Mouse (Mus musculus) embryonic facial prominence, embryonic 11.5 days (tissue): Measurements from ENCODE around the gene Tecpr1. TPM values are rescaled to one million over a fixed set of nuclear protein-coding genes. Genes with fewer than 3 reads are reported as not detected.

Experiments used
- ATAC-seq: fragments of 200-750 bp; cut with Nextera tagmentation; replicated peaks from 2 replicates; pipeline ENCODE4 v1.8.0; 2017; ENCODE audit warnings: low read depth; ENCODE audit not compliant: insufficient number of reproducible peaks, low FRiP score, low TSS enrichment
- DNase-seq: peaks from one replicate; pipeline ENCODE4 v3.0.0-alpha.2; 2015; ENCODE audit warnings: low spot score
- H3K27ac ChIP-seq: fragments of 300-500 bp; sonication (generic); replicated peaks from 2 replicates; pipeline ENCODE4 v1.5.1; 2014; ENCODE audit warnings: mild to moderate bottlenecking, low read depth, low read length, control low read depth
- H3K27me3 ChIP-seq: fragments of 300-500 bp; sonication (generic); 2 replicates; pipeline ENCODE4 v1.6.1; 2014; ENCODE audit warnings: mild to moderate bottlenecking, low read length, moderate library complexity, mixed read lengths; ENCODE audit not compliant: control insufficient read depth, insufficient read depth
- H3K36me3 ChIP-seq: fragments of 300-500 bp; sonication (generic); replicated peaks from 2 replicates; pipeline ENCODE4 v1.6.1; 2014; ENCODE audit warnings: low read depth, mild to moderate bottlenecking, low read length, moderate library complexity, mixed read lengths; ENCODE audit not compliant: control insufficient read depth, insufficient read depth
- H3K4me1 ChIP-seq: fragments of 300-500 bp; sonication (generic); 2 replicates; pipeline ENCODE4 v1.6.1; 2014; ENCODE audit warnings: low read length, mixed read lengths; ENCODE audit not compliant: control insufficient read depth, insufficient read depth
- H3K4me2 ChIP-seq: fragments of 300-500 bp; sonication (generic); 2 replicates; pipeline ENCODE4 v1.6.1; 2014; ENCODE audit warnings: low read depth, mild to moderate bottlenecking, control low read depth, low read length, moderate library complexity
- H3K4me3 ChIP-seq: fragments of 300-500 bp; sonication (generic); 2 replicates; pipeline ENCODE4 v1.5.1; 2014; ENCODE audit warnings: low read depth, low read length, control low read depth
- H3K9ac ChIP-seq: fragments of 300-500 bp; sonication (generic); replicated peaks from 2 replicates; pipeline ENCODE4 v1.6.1; 2014; ENCODE audit warnings: mild to moderate bottlenecking, control low read depth, low read length
- H3K9me3 ChIP-seq: fragments of 300-500 bp; sonication (generic); replicated peaks from 2 replicates; pipeline ENCODE4 v1.6.1; 2016; ENCODE audit warnings: mild to moderate bottlenecking, low read length, inconsistent platforms, mixed read lengths; ENCODE audit not compliant: control insufficient read depth
- WGBS: fragments of 180-500 bp; shearing (Covaris S2); extraction: QIAGEN DNeasy Blood & Tissue Kit; methylation state at CpG from one replicate; pipeline ENCODE4 v1.1.7; 2014; 5-methylcytosine and 5-hydroxymethylcytosine counted together
- polyA plus RNA-seq: library from polyadenylated mRNA; unstranded; fragments of >200 nt; fragmentation: Nextera tagmentation; extraction: Ambion mirVana; gene quantifications from 2 replicates; pipeline ENCODE4 v1.2.1, GENCODE M21; 2014

Tecpr1 gene
- polyA plus RNA-seq, 1 experiment from 2014 or later, result 8.0 TPM

DNA sequence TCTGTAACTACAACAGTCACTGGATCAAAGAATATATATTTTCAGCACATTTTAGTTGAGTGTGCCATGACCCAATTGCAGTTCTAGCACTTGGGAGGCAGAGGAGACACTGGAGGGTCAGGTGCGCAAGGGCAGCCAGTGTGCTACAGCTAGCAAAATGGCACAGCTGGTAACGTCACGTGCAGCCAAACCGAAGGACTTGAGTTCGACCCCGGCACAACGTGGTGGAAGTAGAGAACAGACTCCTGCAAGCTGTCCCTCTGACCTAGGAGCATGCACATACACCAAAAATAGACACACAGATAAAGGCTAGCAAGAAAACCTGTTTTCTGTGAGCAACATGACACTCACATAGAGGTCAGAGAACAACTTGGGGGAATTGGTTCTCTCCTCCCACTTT, 34.1 kb downstream of the Tecpr1 start:
- H3K4me3 ChIP-seq, result no peak overlapping the region
- no peak for DNase-seq
- WGBS, result 72% methylated on average over 7 of the region's 7 CpGs
- H3K27me3 ChIP-seq, result no peaks in the 10 kb centered on the region
- H3K4me1 ChIP-seq, result no peaks in the 10 kb centered on the region; the same call in none of the 2 replicates
- H3K36me3 ChIP-seq, result no peaks in the 10 kb centered on the region
- no peak for ATAC-seq
- no peaks in the 10 kb centered on the region for H3K9me3 ChIP-seq
- H3K9ac ChIP-seq, result no peak overlapping the region
- no peak overlapping the region for H3K4me2 ChIP-seq
- H3K27ac ChIP-seq, result no peak overlapping the region

DNA sequence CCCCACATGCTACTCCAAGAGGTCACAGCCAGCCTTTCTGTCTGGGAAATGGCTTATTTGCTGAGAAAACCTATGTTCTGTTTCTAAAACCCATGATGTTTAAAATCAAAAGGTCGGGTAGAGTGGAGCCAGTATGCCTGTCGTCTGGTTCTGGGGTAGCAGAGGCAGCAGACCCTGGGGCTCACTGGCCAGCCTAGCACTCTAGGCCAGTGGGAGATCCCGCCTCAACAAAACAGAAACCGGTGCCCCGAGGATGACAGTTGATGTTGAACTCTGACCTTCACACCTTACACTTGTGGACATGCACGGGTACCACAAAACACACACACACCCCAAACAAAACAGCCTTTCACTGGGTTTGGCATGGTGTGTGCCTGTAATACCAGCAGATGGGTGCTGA, 35.0 kb downstream of the Tecpr1 start:
- ATAC-seq (no peak), DNase-seq (no peak)
- 86% methylated on average over 6 of the region's 6 CpGs for WGBS
- H3K9me3 ChIP-seq, result no peaks in the 10 kb centered on the region
- no peaks in the 10 kb centered on the region; the same call in none of the 2 replicates for H3K4me1 ChIP-seq
- no peak overlapping the region for H3K4me3 ChIP-seq
- no peak overlapping the region for H3K4me2 ChIP-seq
- H3K9ac ChIP-seq, result no peak overlapping the region
- H3K27ac ChIP-seq, result no peak overlapping the region
- H3K27me3 ChIP-seq, result no peaks in the 10 kb centered on the region
- no peaks in the 10 kb centered on the region for H3K36me3 ChIP-seq

DNA sequence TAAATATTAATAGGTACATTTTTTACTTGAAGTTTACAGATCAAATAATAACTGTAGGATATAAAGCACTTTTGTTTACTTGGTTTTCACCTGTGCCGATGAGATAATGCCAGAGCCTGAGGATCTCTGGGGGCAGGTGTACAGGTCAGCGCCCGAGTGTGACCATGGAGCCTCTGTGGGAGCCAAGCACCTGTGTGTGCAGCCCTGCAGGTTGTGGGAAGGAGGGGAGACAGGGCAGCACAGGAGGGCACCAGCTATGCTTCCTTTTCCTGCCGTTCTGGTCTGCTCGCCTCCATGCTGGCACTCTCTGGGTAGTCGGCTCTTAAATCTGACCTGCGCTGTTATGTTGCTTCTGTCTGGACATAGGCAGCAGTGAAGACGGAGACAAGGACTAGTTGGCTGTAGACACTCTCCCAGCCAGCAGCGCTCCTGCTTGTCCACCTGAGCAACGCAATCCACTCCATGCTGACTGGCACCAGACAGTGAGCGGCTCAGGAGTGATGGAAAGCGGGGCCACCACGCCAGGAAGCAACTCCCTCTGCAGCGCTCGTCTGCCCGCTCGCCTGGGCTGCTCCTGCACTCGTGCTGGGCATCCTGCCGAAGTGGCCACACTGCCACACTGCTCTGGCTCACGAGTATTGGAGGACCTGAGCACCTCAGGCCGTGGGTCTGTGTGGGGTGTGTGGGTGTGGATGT, 38.9 kb downstream of the Tecpr1 start:
- H3K9me3 ChIP-seq, result no peaks in the 10 kb centered on the region
- no peak overlapping the region for H3K4me3 ChIP-seq
- ATAC-seq, result no peak
- H3K27me3 ChIP-seq, result no peaks in the 10 kb centered on the region
- H3K36me3 ChIP-seq, result no peaks in the 10 kb centered on the region; the same call in 1 of the 2 replicates
- H3K4me2 ChIP-seq, result no peak overlapping the region
- no peak overlapping the region for H3K9ac ChIP-seq
- no peaks in the 10 kb centered on the region for H3K4me1 ChIP-seq
- DNase-seq, result no peak
- WGBS, result 91% methylated on average over 21 of the region's 21 CpGs
- no peak overlapping the region for H3K27ac ChIP-seq

DNA sequence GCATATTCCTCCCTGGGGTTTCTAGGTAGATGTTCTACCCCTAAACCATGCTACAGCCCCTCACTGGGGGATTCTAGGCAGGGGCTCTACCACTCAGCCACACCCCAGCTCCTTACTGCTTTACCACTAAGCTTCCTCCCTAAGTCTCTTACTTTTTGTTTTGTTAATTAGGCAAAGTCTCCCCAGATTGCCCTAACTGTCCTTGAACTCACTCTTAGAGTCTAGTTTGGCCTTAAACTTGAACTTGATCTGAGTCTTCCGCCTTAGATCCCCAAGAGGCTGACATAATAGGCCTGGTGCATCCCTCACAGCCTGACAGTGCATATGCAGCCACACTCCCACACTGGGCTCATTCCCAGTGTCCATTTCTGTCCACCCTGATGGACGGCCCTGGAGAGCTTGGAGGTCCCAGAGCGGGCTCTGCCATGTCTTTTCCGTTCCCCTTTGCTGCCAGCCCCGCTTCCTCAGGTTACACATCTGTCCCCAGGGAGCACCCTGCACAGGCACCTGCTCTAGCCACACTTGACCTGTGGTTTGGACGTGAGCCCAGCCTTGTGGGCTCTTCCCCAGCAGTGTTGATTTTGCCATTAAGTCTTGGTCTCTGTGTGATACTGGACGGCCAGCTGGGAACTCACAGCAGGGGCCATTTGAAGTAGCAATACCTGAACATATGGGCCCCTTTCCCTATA, 39.6 kb downstream of the Tecpr1 start:
- DNase-seq, result no peak
- Histone ChIP-seq H3K4me2 (no peak overlapping the region), H3K4me3 (no peak overlapping the region), H3K27ac (no peak overlapping the region), H3K36me3 (no peaks in the 10 kb centered on the region; the same call in 1 of the 2 replicates), H3K9ac (no peak overlapping the region), H3K9me3 (no peaks in the 10 kb centered on the region), H3K4me1 (no peaks in the 10 kb centered on the region), H3K27me3 (no peaks in the 10 kb centered on the region)
- no peak for ATAC-seq
- WGBS, result 78% methylated on average over 7 of the region's 7 CpGs

DNA sequence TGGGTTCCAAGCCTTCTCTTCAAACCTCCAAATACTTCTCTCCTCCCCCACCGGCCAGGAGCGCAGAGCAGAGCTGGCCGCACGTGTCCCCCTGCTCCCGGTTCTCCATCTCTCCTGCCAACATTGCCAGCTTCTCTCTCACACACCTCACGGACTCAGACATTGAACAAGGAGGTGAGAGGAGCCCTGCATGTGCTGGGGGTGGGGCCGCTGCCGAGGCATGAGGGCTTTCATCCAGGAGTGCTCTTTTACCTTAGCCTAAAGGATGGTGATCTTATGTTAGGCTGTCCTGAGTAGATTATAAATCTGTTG, 40.2 kb downstream of the Tecpr1 start:
- no peaks in the 10 kb centered on the region; the same call in 1 of the 2 replicates for H3K36me3 ChIP-seq
- no peaks in the 10 kb centered on the region for H3K4me1 ChIP-seq
- H3K27me3 ChIP-seq, result no peaks in the 10 kb centered on the region
- H3K9ac ChIP-seq, result no peak overlapping the region
- no peak for ATAC-seq
- DNase-seq, result no peak
- no peak overlapping the region for H3K4me3 ChIP-seq
- 88% methylated on average over 8 of the region's 8 CpGs for WGBS
- no peaks in the 10 kb centered on the region for H3K9me3 ChIP-seq
- H3K27ac ChIP-seq, result no peak overlapping the region
- no peak overlapping the region for H3K4me2 ChIP-seq

DNA sequence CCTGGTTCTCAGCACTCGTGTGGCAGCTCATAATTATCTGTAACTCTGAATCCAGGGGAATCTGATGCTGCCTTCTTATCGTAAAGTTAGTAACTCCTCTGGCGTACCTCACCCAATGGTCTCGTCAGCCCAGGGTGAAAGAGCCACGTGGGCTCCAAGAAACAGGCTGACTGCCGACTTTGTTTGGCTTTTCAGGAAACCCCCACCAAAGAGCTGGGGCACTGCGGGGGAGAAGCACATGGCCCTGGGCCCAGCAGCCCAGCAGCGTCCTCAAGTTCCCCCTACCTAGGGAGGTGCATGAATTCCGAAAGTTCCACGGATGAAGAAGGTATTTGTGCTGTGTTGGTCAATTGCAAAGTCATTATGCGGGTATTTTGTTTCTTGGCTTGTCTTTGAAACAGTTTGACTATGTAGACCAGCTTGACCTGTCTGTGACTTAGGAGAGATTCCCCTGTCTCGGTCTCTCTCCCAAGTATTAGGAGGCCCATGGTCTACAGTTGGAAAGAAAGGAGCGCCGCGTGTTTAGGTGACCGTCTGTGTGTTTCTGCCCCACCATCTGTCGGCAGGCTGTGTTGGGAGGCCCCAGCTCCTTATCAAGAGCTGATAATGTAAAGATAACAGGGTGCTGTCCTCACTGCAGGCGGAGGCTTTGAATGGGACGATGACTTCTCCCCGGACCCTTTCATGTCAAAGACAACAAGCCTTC, 40.7 kb downstream of the Tecpr1 start:
- Histone ChIP-seq H3K4me3 (no peak overlapping the region), H3K9ac (no peak overlapping the region), H3K36me3 (no peaks in the 10 kb centered on the region; the same call in 1 of the 2 replicates), H3K4me1 (no peaks in the 10 kb centered on the region), H3K4me2 (no peak overlapping the region), H3K27ac (no peak overlapping the region), H3K27me3 (no peaks in the 10 kb centered on the region), H3K9me3 (no peaks in the 10 kb centered on the region)
- DNase-seq (no peak), ATAC-seq (no peak)
- 77% methylated on average over 20 of the region's 20 CpGs for WGBS

DNA sequence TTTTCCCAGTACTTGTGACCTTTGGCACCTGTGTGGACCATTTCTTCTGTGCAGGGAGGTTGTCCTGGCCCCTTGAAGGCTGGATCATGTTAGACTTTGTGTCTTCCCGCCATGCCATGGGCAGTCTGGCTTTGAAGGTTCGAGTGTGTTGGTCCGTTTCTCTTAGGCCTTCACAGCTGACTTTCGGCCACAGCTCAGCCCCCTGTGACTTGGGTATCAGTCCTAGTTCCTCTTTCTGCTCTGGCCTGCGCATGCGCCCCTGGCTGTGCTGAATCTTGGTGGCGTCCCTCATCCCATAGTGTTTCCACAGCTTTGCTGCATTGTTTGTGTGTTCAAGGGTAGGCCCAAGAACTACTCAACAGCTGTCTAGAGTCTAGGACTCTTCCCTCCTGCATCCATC, 42.2 kb downstream of the Tecpr1 start:
- no peak overlapping the region for H3K9ac ChIP-seq
- no peaks in the 10 kb centered on the region; the same call in 1 of the 2 replicates for H3K36me3 ChIP-seq
- DNase-seq, result no peak
- H3K4me3 ChIP-seq, result no peak overlapping the region
- ATAC-seq, result no peak
- H3K27me3 ChIP-seq, result no peaks in the 10 kb centered on the region
- H3K27ac ChIP-seq, result no peak overlapping the region
- 93% methylated on average over 7 of the region's 7 CpGs for WGBS
- no peak overlapping the region for H3K4me2 ChIP-seq
- H3K4me1 ChIP-seq, result no peaks in the 10 kb centered on the region
- no peaks in the 10 kb centered on the region for H3K9me3 ChIP-seq

DNA sequence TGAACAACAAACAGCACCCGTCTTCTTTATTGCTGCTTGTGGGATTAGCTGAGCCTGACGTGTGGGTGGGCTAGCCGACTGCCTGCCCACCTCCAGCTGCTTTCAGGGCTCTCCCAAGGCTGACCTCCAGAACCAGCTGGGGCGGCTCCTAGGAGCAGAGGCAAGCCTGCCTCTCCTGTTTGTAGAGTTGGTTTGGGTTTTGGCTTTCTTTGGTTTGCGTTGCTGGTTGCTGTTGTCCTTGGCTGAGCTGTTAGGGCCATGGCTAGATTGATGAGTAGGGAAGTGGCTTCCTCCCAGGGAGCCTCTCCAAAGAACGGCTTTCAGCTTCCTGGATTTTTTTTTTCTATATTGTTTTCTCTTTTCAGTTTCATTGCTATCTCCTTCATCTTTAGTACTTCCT, 45.2 kb downstream of the Tecpr1 start:
- no peaks in the 10 kb centered on the region for H3K27me3 ChIP-seq
- H3K9ac ChIP-seq, result no peak overlapping the region
- no peaks in the 10 kb centered on the region for H3K4me1 ChIP-seq
- no peak overlapping the region for H3K27ac ChIP-seq
- no peak overlapping the region for H3K4me3 ChIP-seq
- WGBS, result 73% methylated on average over 6 of the region's 6 CpGs
- peaks cover 6% of the 10 kb centered on the region for H3K36me3 ChIP-seq
- no peak overlapping the region for H3K4me2 ChIP-seq
- no peaks in the 10 kb centered on the region for H3K9me3 ChIP-seq
- ATAC-seq, result no peak
- DNase-seq, result no peak
